Mouse (Mus musculus) cerebellum, adult 9-11 months (tissue): ENCODE data around the gene Sag.
A peak's percentile ranks its signal among the peaks of the same experiment; 100 is the strongest.

ENCODE experiments used
- DNase-seq: peaks from one replicate; pipeline ENCODE4 v3.0.0; 2022

Sag gene

GRCm38 (mm10) chr1:87803576-87803975, at the start of gene Sag:
Gene Sag, plus strand, starts transcription at chr1:87803680.
- DNase-seq: no peak

- peak; percentile 96 for DNase-seq
Observed at GRCm38 (mm10) chr1:87755641-87756470, 47.6 kb upstream of the Sag start, which contains the start of gene Atg16l1. Gene Atg16l1, plus strand, starts transcription at chr1:87755870.

DNA sequence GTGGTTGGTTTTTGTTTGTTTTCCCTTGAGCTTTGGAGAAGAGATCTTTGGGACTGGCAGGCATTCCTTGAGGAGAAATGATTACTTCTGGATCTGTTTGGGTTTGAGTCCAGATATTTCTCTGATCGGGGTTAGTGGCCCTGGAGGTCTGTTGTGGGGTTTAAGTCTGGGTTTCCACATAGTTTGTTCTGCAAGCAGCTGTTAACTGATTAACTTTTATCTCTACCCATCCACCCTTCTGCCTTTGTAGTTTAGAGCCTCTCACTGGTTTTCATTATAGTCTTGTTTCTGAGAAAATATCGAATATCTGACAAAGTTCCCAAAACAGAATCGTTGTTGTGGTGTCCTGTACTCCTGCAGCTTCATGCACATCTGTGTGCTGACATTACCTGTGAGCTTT, 39.7 kb upstream of the Sag start:
- DNase-seq: no peak

- no peak for DNase-seq
Observed at GRCm38 (mm10) chr1:87765741-87766140, 37.7 kb upstream of the Sag start.

GRCm38 (mm10) chr1:87766233-87766632, 37.2 kb upstream of the Sag start:
- no peak for DNase-seq

DNA sequence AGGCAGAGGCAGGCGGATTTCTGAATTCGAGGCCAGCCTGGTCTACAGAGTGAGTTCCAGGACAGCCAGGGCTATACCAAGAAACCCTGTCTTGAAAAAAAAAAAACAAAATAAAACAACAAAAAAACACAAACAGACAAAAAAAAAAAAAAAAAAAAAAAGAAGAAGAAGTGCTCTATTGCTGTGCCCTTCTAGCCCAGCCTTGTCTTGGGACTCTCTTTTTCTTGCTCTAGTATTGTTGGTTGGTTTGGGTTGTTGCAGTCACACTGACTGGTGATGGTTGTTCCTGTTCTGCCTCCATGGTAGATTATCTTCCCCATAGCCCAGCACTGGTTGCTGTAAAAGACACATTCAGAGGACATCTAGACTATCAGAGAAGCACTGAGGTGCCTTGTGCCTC, 34.2 kb upstream of the Sag start:
- DNase-seq: no peak

DNA sequence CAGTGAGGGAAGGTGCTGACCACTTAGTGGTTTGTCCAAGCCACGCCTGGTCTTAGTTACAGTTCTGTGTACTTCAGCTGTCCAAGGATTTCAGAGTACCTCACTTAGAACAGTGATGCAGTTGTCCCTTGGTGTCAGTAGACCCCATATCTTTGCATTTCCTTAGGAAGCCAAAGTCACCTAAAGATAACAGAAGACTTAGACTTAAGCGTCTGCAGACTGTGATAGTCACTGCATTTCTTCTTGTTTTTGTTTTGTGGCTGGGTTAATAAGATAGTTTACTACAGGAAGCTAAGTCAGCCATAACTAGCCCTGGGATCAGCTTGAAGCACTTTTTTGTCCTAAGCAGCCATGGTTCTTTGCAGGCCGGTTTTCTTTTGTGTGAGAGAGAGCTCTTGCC, 33.0 kb upstream of the Sag start:
- DNase-seq: no peak

DNA sequence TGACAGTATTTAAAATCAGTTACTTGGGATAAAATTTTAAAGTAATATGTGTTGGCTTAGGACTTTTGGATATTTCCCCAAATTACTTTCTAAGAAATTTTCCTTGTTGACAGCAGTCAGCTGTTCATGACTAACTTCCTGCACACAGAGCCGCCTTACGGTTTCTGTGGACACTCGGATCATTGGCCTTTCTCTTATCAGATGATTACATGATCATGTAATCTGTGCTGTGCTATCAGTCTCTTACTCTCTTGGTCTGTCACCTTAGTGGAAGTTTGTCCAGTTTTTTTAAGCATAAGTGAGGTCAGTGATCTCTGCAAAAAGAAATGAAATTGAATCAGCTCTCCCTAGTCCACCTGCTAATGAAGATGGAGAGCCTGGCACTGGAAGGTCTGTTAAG, 31.8 kb upstream of the Sag start:
- DNase-seq: no peak

DNA sequence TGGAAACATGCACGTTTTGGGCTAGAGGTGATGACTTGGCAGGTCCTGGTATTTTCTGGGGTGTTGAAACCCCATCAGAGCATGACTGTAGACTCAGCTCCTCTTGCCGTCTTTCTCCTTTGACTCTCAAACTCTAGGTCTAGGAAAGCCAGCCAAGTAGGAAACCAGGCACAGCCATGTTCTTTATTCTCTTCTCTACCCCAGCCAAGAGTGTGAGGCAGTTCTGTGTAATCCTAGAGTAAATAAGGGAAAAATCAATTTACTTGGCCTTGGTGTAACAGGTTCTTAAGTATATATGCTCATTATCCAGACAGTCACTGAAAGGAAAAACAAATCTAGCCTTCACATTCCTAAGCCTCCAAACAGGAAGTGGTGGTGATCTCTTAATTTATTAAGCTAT, 30.1 kb upstream of the Sag start:
- no peak for DNase-seq

DNA sequence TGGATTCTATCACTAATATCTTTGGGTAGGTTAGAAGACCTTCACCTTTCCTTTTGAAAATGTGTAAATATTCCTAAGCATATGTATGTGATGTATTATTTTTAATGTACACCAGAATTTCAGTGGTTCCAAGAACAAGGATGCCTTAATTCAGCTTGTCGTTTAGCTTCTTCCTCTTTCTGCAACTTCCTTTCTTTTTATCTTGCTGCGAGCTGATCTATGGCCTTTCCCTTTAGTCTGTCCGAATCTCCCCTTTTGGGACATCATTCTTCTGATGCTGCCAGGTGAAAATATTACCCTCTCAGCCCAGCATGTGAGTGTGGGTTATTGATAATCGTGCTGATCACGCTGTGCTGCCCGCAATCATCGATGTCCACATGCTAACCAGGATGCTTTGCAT, 28.6 kb upstream of the Sag start:
- DNase-seq: no peak

DNA sequence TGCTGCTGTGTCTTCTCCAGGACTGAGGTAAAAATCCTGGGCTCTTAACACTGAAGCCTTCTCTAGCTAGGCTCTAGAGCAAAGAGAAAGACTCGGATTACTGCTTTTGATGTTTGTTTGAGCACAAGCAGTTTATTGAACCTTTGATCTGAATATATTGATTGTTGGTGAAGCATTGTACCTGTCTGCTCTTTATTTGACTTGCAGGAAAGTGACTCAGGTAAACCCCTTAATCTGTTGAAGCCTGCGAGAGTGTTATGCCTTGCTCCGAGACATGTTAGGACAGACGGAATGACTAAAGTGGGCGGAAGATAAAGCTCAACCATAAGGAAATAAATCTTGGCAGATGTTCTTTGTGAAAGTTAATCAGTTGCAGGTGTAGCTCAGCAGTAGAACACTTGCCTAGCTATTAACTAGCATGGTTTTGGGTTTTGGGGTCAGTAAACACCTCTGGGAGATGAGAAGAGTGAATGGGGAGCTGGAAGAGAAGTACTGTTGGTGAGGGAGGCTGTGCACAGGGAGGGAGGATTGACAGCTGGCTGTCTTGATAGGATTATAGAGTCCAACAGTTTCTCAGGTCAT, 24.2 kb upstream of the Sag start:
- no peak for DNase-seq

DNA sequence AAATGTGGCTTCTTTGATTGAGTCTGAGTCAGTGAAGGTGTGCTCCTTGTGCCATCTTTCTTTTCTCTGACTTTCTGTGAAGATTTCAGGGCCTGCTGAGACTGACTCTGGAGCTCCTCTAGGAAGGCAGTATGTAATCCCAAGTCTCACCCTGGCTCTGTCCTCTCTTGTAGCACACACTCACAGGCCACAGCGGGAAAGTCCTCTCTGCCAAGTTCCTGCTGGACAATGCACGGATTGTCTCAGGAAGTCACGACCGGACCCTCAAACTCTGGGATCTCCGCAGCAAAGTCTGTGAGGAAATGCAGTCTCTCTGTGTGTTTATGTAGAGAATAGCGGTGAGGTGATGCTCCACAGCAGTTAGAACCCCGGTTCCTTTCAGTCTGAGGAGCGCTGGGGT, 17.8 kb upstream of the Sag start:
- DNase-seq: no peak

GRCm38 (mm10) chr1:87786251-87786650, 17.2 kb upstream of the Sag start:
- no peak for DNase-seq

DNA sequence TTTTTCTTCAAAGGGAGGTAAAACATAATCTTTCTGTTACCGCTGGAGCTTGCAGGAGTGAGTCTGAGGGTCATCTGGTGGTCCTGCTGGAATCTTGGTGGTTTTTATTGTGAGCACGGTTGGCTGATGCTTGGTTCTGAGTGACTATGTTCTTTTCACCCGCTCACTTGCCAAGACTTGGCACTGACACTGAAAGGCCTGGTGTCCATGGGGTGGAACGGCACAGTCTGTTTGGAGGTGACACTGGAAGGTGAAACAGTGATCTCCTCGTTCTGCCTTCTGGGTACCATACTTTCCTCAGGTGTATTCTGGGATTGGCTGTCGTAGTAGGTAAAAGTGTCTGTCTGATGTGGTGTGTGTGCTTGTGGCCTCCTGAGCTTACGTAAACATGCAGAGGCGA, 13.8 kb upstream of the Sag start:
- DNase-seq: peak; percentile 28

DNA sequence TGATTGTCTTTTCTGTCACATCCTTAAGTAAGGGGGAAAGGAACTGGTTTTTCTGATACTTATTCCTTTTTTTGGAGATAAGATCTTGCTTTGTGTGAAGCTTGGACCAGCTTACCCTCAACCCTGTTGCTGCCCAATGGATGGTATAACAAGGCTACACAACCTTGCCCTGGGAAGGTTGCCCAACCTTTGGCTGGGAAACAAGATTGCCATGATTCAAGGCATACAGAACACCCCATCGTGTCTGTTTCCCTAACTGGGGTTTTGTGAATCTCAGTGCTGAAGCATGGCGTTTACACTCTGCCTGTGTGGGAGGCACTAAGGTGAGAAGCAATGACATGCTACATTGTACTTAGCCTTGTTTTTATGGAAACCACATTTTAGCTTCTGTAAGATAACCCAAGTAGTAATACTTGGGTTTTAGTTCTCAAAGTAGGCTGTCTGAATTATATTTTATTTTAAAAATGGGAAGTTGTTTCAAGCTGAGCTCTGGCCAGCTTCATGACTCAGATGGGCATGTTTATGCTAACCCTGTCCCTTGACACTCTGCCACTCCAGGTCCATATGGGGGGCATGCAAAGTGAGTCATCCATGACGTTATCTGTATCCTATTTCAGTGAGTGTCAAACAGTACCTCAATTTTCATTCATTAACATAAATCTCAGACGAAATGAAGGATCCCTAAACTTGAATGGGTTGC, 10.9 kb upstream of the Sag start:
- DNase-seq: no peak

DNA sequence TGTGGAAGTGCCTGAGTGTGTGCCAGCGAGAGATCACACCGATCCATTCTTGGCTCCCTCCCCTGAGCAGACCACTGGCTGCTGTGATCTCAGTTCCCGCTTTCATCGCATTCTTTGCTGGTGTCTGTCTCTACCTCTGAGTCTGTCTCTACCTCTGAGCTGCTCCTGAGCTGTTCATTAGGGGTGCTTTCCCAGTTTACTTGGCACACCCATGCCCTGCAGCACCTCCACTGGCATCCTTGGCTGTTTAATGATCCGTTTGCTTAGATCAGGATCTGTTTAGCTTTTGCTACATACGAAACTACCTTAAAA, 10.4 kb upstream of the Sag start:
- DNase-seq: no peak

DNA sequence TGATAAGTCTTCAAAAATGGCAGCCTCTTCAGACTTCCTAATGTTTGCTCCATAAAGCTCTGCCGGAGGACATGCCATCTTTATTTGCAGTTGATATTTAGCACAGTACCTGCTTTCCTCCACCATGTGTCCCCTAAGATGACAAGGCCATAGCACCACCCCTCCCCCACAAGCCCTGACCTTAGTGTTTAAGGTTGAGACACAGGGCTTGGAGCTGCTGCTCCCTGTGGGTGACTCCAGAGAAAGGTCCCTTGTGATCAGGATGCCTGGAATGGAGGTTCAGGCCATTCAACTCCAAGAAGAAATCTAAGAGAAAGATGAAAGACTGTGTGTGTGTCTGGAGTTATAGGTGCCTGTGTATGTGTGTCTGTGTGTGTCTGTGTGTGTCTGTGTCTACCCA, 5.8 kb upstream of the Sag start:
- DNase-seq: no peak

DNA sequence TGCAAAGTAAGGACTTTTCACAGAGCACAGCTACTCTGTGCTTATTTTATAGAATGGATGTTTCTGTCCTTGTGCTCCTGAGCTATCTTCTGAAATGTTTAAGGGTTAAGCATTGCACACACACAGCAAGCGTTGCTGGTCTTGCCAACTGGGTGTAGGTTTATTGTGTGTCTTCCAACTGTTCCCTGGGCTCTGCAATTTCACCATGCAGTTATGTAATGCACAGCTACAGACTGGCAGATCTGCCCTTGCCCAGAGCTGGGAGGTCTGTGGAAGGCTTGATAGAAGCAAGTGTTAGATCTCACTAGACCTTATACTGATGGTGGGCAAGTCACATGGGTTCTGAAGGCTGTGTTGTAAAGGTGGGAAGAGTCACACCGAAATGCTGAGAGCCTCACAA, 5.2 kb upstream of the Sag start:
- peak; percentile 44 for DNase-seq

GRCm38 (mm10) chr1:87807751-87808150, 4.3 kb downstream of the Sag start:
- no peak for DNase-seq

DNA sequence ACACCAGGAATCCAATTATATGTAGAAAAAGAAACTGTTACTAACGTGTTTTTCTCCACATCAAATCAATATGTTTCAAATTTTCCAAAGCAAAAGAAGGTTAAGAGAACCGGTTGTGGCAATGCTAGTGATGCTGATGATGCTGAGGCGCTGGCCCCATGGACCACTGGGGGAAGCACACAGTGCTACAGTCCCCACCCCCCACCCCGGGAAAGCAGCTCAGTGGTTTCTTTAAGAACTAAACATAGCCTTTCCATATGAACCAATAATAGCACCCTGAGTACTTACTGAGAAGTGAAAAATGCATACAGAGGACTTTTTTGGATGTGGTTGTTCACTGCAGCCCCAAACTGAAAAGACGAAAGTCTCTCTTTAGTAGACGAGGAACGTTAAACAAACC, 7.9 kb downstream of the Sag start:
- no peak for DNase-seq

DNA sequence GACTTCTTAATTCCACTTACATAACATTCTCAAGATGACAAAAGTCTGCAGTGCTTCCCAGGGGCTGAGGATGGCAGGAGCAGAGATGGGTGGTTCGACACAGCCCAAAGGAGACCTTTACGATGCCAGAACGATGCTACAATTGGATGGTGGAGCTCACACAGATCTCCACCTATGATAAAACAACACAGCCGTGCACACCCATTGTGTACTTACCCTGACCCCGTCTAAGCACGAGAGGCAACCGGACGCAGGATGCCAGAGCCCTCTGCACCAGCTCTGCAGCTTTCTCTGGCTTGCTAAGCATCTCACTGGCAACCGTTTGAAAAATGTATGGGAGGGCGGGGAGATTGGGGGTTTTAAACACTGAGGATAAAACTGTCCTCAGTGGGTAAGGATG, 8.6 kb downstream of the Sag start:
- DNase-seq: no peak

DNA sequence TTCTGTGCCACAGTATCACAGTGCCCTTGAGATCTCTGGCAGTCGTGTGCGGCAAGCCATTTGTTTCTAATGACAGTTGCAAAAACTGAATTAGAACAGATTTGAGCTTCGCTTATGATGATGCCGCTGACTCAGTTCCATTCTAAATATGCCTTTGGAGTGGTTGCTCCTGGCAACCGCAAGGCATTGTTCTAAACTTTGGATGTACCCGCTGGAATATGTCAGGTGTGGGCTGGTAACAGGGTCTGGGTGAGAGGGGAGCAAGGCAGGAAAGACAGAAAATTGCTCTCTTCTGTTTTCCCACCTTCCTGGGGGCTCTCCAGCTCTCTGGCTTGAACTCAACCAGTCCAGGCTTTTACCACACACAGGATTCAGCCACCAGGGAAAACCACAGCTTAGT, 9.7 kb downstream of the Sag start:
- no peak for DNase-seq

GRCm38 (mm10) chr1:87813681-87814080, 10.2 kb downstream of the Sag start:
- peak; percentile 45 for DNase-seq

GRCm38 (mm10) chr1:87824420-87824995, 21.0 kb downstream of the Sag start:
- DNase-seq: no peak
